Mouse (Mus musculus) hindbrain, postnatal 0 days (tissue): ENCODE results near the gene Cdk9. TPM values are rescaled to one million over a fixed set of nuclear protein-coding genes. Genes with fewer than 3 reads are reported as not detected.

ENCODE experiments used
- ATAC-seq: fragments of 200-750 bp; cut with Nextera tagmentation; 2 replicates; pipeline ENCODE4 v1.8.0; 2017; ENCODE audit warnings: mild to moderate bottlenecking, moderate TSS enrichment, moderate library complexity
- DNase-seq: peaks from one replicate; pipeline ENCODE4 v3.0.0-alpha.2; 2015; ENCODE audit warnings: low spot score
- H3K27ac ChIP-seq: fragments of 300-500 bp; sonication (generic); 2 replicates; pipeline ENCODE4 v1.5.1; 2014; ENCODE audit warnings: mild to moderate bottlenecking
- H3K27me3 ChIP-seq: fragments of 300-500 bp; sonication (generic); 2 replicates; pipeline ENCODE4 v1.6.1; 2014; ENCODE audit warnings: low read length, mixed read lengths; ENCODE audit not compliant: insufficient read depth
- H3K36me3 ChIP-seq: fragments of 300-500 bp; sonication (generic); 2 replicates; pipeline ENCODE4 v1.6.1; 2014; ENCODE audit warnings: low read length, mixed read lengths; ENCODE audit not compliant: insufficient read depth
- H3K4me1 ChIP-seq: fragments of 300-500 bp; sonication (generic); 2 replicates; pipeline ENCODE4 v1.6.1; 2014; ENCODE audit warnings: antibody characterized with exemption, low read length, mixed read lengths; ENCODE audit not compliant: insufficient read depth
- H3K4me2 ChIP-seq: fragments of 300-500 bp; sonication (generic); 2 replicates; pipeline ENCODE4 v1.6.1; 2014; ENCODE audit warnings: low read depth, mild to moderate bottlenecking, low read length, moderate library complexity, mixed read lengths
- H3K4me3 ChIP-seq: fragments of 300-500 bp; sonication (generic); 2 replicates; pipeline ENCODE4 v1.5.1; 2014; ENCODE audit warnings: low read length
- H3K9ac ChIP-seq: fragments of 300-500 bp; sonication (generic); replicated peaks from 2 replicates; pipeline ENCODE4 v1.6.1; 2014; ENCODE audit warnings: mild to moderate bottlenecking, low read length, moderate library complexity, mixed read lengths
- H3K9me3 ChIP-seq: fragments of 300-500 bp; sonication (generic); 2 replicates; pipeline ENCODE4 v1.6.1; 2016; ENCODE audit warnings: low read length, mixed read lengths
- CTCF ChIP-seq: IDR thresholded peaks from 2 replicates; pipeline ENCODE4 v1.5.1; 2016; ENCODE audit warnings: antibody characterized with exemption, control low read depth, low read depth
- WGBS: fragments of 180-500 bp; shearing (Covaris S2); extraction: QIAGEN DNeasy Blood & Tissue Kit; methylation state at CpG from one replicate; pipeline ENCODE4 v1.1.7; 2014; 5-methylcytosine and 5-hydroxymethylcytosine counted together
- polyA plus RNA-seq: library from polyadenylated mRNA; unstranded; fragments of >200 nt; fragmentation: Nextera tagmentation; extraction: Ambion mirVana; gene quantifications from 2 replicates; pipeline ENCODE4 v1.2.1, GENCODE M21; 2015
- total RNA-seq: library from RNA; depleted of rRNA; stranded (reverse); fragments of >200 nt; gene quantifications from 2 replicates; pipeline ENCODE4 v1.2.3, GENCODE M21; 2014

The Cdk9 gene
- total and polyA plus RNA-seq, 2 experiments from 2014 or later = 65.3 to 108 TPM

GRCm38 (mm10) chr2:32710425-32710824 lies 2.5 kb downstream of the Cdk9 start:
- Histone ChIP-seq H3K36me3 (peaks cover 40% of the 10 kb centered on the region), H3K9me3 (no peaks in the 10 kb centered on the region), H3K27ac (no peak overlapping the region), H3K27me3 (no peaks in the 10 kb centered on the region), H3K4me1 (peaks cover 17% of the 10 kb centered on the region), H3K4me3 (no peak overlapping the region), H3K4me2 (no peak overlapping the region), H3K9ac (no peak overlapping the region)
- no peak for DNase-seq
- no peak for TF ChIP-seq CTCF
- no peak for ATAC-seq
- 83% methylated on average over 5 of the region's 5 CpGs for WGBS

DNA sequence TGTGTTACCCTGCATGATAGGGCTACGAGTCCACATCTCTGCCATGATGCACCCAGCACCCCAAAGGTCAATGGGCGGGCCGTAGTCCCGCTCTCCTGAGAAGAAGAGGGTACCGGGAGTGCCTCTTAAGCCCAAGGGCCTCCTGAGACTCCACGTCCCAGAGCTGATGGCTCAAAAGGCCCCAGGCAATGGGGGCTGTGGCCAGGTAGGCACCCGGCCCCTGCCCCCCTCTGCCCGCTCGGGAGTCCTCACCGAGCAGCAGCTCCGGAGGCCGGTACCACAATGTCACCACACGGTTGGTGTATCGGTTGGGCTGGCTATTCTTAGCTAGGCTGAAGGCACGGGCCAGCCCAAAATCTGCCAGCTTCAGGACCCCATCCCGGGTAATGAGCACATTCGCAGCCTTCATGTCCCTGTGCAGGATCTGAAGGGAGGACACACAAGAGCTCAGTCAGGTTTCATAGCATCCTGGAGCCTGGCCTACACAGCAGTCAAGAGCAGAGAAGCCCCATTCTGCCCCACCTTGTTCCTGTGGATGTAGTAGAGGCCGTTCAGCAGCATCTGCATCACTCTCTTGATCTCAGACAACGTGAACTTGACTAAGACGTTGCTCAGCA lies 3.2 kb downstream of the Cdk9 start:
- H3K9ac ChIP-seq = no peak overlapping the region
- DNase-seq = no peak
- peaks cover 17% of the 10 kb centered on the region for H3K4me1 ChIP-seq
- no peaks in the 10 kb centered on the region for H3K27me3 ChIP-seq
- H3K4me2 ChIP-seq = no peak overlapping the region
- H3K4me3 ChIP-seq = no peak overlapping the region
- H3K27ac ChIP-seq = no peak overlapping the region
- no peaks in the 10 kb centered on the region for H3K9me3 ChIP-seq
- ATAC-seq = no peak
- 93% methylated on average over 20 of the region's 20 CpGs for WGBS
- no peak for TF ChIP-seq CTCF
- peaks cover 40% of the 10 kb centered on the region for H3K36me3 ChIP-seq

GRCm38 (mm10) chr2:32708643-32709042 lies 4.2 kb downstream of the Cdk9 start:
- 37% methylated on average over 3 of the region's 3 CpGs for WGBS
- Histone ChIP-seq H3K27me3 (no peaks in the 10 kb centered on the region), H3K4me2 (no peak overlapping the region), H3K9me3 (no peaks in the 10 kb centered on the region), H3K4me1 (peaks cover 11% of the 10 kb centered on the region), H3K4me3 (no peak overlapping the region), H3K27ac (no peak overlapping the region), H3K36me3 (peaks cover 50% of the 10 kb centered on the region), H3K9ac (no peak overlapping the region)
- peak; percentile 82 for DNase-seq
- TF ChIP-seq CTCF = peak; percentile 88
- no peak for ATAC-seq

- ATAC-seq (no peak), DNase-seq (no peak)
- Histone ChIP-seq H3K9ac (no peak overlapping the region), H3K27ac (no peak overlapping the region), H3K4me2 (no peak overlapping the region), H3K36me3 (peaks cover 61% of the 10 kb centered on the region), H3K27me3 (no peaks in the 10 kb centered on the region), H3K9me3 (no peaks in the 10 kb centered on the region), H3K4me1 (peaks cover 8% of the 10 kb centered on the region; the same call in 1 of the 2 replicates), H3K4me3 (no peak overlapping the region)
- TF ChIP-seq CTCF = no peak
- whole genome bisulfite sequencing = 95% methylated on average over 6 of the region's 6 CpGs
These were observed 5.9 kb downstream of the Cdk9 start for GRCm38 (mm10) chr2:32706971-32707370.

GRCm38 (mm10) chr2:32705018-32705417 lies 7.9 kb downstream of the Cdk9 start:
- H3K36me3 ChIP-seq = peaks cover 59% of the 10 kb centered on the region
- H3K27ac ChIP-seq = no peak overlapping the region
- no peak overlapping the region for H3K4me3 ChIP-seq
- H3K4me1 ChIP-seq = no peaks in the 10 kb centered on the region
- H3K9ac ChIP-seq = no peak overlapping the region
- ATAC-seq (no peak), DNase-seq (no peak)
- no peaks in the 10 kb centered on the region for H3K27me3 ChIP-seq
- no peaks in the 10 kb centered on the region for H3K9me3 ChIP-seq
- H3K4me2 ChIP-seq = no peak overlapping the region
- no peak for TF ChIP-seq CTCF
- 91% methylated on average over 7 of the region's 7 CpGs for WGBS

DNA sequence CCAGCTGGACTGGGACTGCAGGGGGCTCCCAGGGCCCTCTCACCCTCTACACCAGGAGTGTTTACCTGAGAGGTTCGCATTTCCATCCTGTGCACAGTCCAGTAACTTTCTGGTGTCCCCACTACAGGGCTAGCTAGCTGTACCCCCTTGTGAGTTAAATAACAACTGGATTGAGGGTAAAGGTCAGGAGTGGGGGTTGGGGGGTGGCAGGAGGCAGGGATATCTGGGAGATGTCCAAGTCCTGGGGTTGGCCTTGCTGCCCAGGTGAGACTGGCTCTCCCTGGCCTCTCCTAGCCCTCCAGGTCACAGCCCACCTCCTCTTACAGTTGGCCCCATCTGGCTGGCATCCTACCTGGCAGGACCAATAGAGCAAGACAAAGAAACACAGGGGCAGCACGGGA lies 8.9 kb downstream of the Cdk9 start, which contains the start of gene Fpgs:
Fpgs (minus strand) TSS at position 125 of the 401 bp plus-strand sequence.
- no peak for DNase-seq
- 91% methylated on average over 2 of the region's 2 CpGs for WGBS
- Histone ChIP-seq H3K4me3 (no peak within 1 kb of the TSS), H3K9me3 (no peaks in the 10 kb centered on the region), H3K36me3 (peaks cover 50% of the 10 kb centered on the region), H3K9ac (no peak within 1 kb of the TSS), H3K27me3 (no peaks in the 10 kb centered on the region), H3K4me1 (no peaks in the 10 kb centered on the region), H3K4me2 (no peak within 1 kb of the TSS), H3K27ac (no peak within 1 kb of the TSS)
- no peak for TF ChIP-seq CTCF
- no peak for ATAC-seq

- Histone ChIP-seq H3K27ac (no peak overlapping the region), H3K36me3 (peaks cover 42% of the 10 kb centered on the region), H3K4me1 (no peaks in the 10 kb centered on the region), H3K9me3 (no peaks in the 10 kb centered on the region), H3K4me2 (no peak overlapping the region), H3K9ac (no peak overlapping the region), H3K27me3 (no peaks in the 10 kb centered on the region), H3K4me3 (no peak overlapping the region)
- no peak for ATAC-seq
- 96% methylated on average over 8 of the region's 8 CpGs for WGBS
- no peak for TF ChIP-seq CTCF
- DNase-seq = no peak
These were observed 9.8 kb downstream of the Cdk9 start for GRCm38 (mm10) chr2:32703046-32703445.
